Mouse (Mus musculus) erythroblast, embryonic 14.5 days (primary cell): Measurements from ENCODE around the gene Eps8l3.

Experiments
- GATA1 ChIP-seq: IDR thresholded peaks from 2 replicates; pipeline ENCODE4 v1.6.1; 2012; ENCODE audit warnings: low read length, inconsistent platforms, mixed read lengths
- TAL1 ChIP-seq: IDR thresholded peaks from 3 replicates; pipeline ENCODE4 v1.6.1; 2012; ENCODE audit warnings: low read length, inconsistent platforms, mixed read lengths

GRCm38 (mm10) chr3:107935888-107936287, 58.9 kb downstream of the Eps8l3 start:
- no peak for TF ChIP-seq GATA1
- no peak for TF ChIP-seq TAL1
